30 mouse cellular contexts compared by ENCODE assay signal in genomic region chr3:109871986-109872385, GRCm38 (mm10).
DNase-seq lines count a peak whose midpoint lies in the region; ATAC-seq and TF ChIP-seq lines count a peak whose summit lies in the region.
"Had no signal": no experiment of that assay in that cellular context is flagged by ENCODE, and none has a peak within 500 bp of the region (broad histone marks: within the 10 kb centered on the region; RNA-seq: fewer than 3 reads in every experiment).

No protein-coding gene starts in this region.

- H3K9ac ChIP-seq in liver, adult 2 months (ENCODE audit: low read depth, low read length), result no peak overlapping the region
- no peak overlapping the region for H3K9ac ChIP-seq in liver, embryonic 11.5 days (ENCODE audit: low read depth, low read length)
- no peak overlapping the region for H3K9ac ChIP-seq in midbrain, embryonic 15.5 days
- H3K9ac ChIP-seq: forebrain, embryonic 13.5 days; heart, embryonic 13.5 days; hindbrain, embryonic 14.5 days; limb, embryonic 15.5 days; midbrain, embryonic 13.5 days; neural tube, embryonic 15.5 days had no signal

- peak; percentile 19 for DNase-seq in adrenal gland, adult 2 months
- no peak for DNase-seq in adrenal gland, adult 8-10 months
- peak; percentile 17 for DNase-seq in liver, adult 2 months (ENCODE audit: extremely low read depth, low read depth, low spot score)
- DNase-seq in liver, embryonic 11.5 days (ENCODE audit: low spot score), result no peak
- peak; percentile 3 for DNase-seq in urinary bladder, postnatal 14 days (ENCODE audit: low spot score)
- no peak for DNase-seq in urinary bladder, adult 2 months (ENCODE audit: low spot score)
- no peak for DNase-seq in embryo, embryonic 9.5 days (ENCODE audit: extremely low spot score)
- DNase-seq: cerebellum, adult 8-10 months; cerebellum, postnatal 25 days; gastrocnemius, postnatal 25 days; heart, adult 2 months; heart, postnatal 10 days; kidney, adult 9 months; kidney, postnatal 10 days; layer of hippocampus, adult 9-11 months; right cerebral cortex, postnatal 25 days; spleen, adult 18-20 months; thymus, adult 2 months; thymus, postnatal 36 days had no signal

- 67% methylated on average over 17 of the region's 17 CpGs for WGBS in liver, adult 2 months
- 83% methylated on average over 17 of the region's 17 CpGs for WGBS in liver, embryonic 11.5 days
- WGBS in midbrain, embryonic 15.5 days, result 90% methylated on average over 17 of the region's 17 CpGs

- H3K27me3 ChIP-seq in liver, adult 2 months (ENCODE audit: control insufficient read depth, insufficient read depth, low read length), result no peaks in the 10 kb centered on the region
- no peaks in the 10 kb centered on the region for H3K27me3 ChIP-seq in liver, embryonic 11.5 days (replicated peaks; ENCODE audit: control insufficient read depth, insufficient read depth, low read length)
- no peaks in the 10 kb centered on the region for H3K27me3 ChIP-seq in midbrain, embryonic 15.5 days (replicated peaks)
- H3K27me3 ChIP-seq: forebrain, embryonic 13.5 days; heart, embryonic 13.5 days; limb, embryonic 15.5 days; midbrain, embryonic 13.5 days; neural tube, embryonic 15.5 days; Patski had no signal

- no peaks in the 10 kb centered on the region for H3K79me2 ChIP-seq in liver, adult 2 months (ENCODE audit: control insufficient read depth, insufficient read depth, low read length)

- H3K36me3 ChIP-seq in liver, adult 2 months (ENCODE audit: control insufficient read depth, insufficient read depth, low read length), result no peaks in the 10 kb centered on the region
- H3K36me3 ChIP-seq in liver, embryonic 11.5 days (ENCODE audit: control insufficient read depth, insufficient read depth, low read length), result no peaks in the 10 kb centered on the region
- no peaks in the 10 kb centered on the region for H3K36me3 ChIP-seq in midbrain, embryonic 15.5 days (replicated peaks)
- H3K36me3 ChIP-seq: heart, embryonic 13.5 days; limb, embryonic 10.5 days; limb, embryonic 15.5 days; midbrain, embryonic 13.5 days; neural tube, embryonic 15.5 days had no signal

- TF ChIP-seq POLR2A in liver, adult 2 months (IDR thresholded peaks at IDR 0.05; ENCODE audit: extremely low read depth, insufficient read depth, low read length), result no peak

- TF ChIP-seq CTCF in liver, adult 2 months (IDR thresholded peaks at IDR 0.05; ENCODE audit: low read depth, low read length), result no peak

- ATAC-seq in liver, embryonic 11.5 days (replicated peaks; ENCODE audit: low FRiP score), result no peak
- no peak for ATAC-seq in midbrain, embryonic 15.5 days (replicated peaks)
- ATAC-seq: forebrain, embryonic 13.5 days; intestine, postnatal 0 days; midbrain, embryonic 13.5 days; Patski had no signal

- H3K4me1 ChIP-seq in liver, adult 2 months (ENCODE audit: control insufficient read depth, insufficient read depth, low read length), result no peaks in the 10 kb centered on the region
- no peaks in the 10 kb centered on the region for H3K4me1 ChIP-seq in liver, embryonic 11.5 days (replicated peaks; ENCODE audit: control insufficient read depth, insufficient read depth, low read length)
- no peaks in the 10 kb centered on the region for H3K4me1 ChIP-seq in midbrain, embryonic 15.5 days
- H3K4me1 ChIP-seq: forebrain, embryonic 13.5 days; limb, embryonic 15.5 days; midbrain, embryonic 13.5 days; neural tube, embryonic 15.5 days had no signal

- no peak overlapping the region for H3K4me3 ChIP-seq in liver, adult 2 months (ENCODE audit: insufficient read depth, low read depth, low read length)
- no peak overlapping the region for H3K4me3 ChIP-seq in liver, embryonic 11.5 days (ENCODE audit: low read depth, low read length)
- no peak overlapping the region for H3K4me3 ChIP-seq in midbrain, embryonic 15.5 days
- H3K4me3 ChIP-seq: forebrain, embryonic 13.5 days; heart, adult 2 months; heart, embryonic 13.5 days; limb, embryonic 10.5 days; limb, embryonic 15.5 days; midbrain, embryonic 13.5 days; neural tube, embryonic 15.5 days had no signal

- H3K27ac ChIP-seq in liver, adult 2 months (replicated peaks; ENCODE audit: insufficient read depth, low read depth, low read length), result no peak overlapping the region
- H3K27ac ChIP-seq in liver, embryonic 11.5 days (ENCODE audit: low read depth, low read length), result no peak overlapping the region
- no peak overlapping the region for H3K27ac ChIP-seq in midbrain, embryonic 15.5 days
- H3K27ac ChIP-seq: forebrain, embryonic 13.5 days; heart, adult 2 months; heart, embryonic 13.5 days; hindbrain, embryonic 14.5 days; limb, embryonic 10.5 days; limb, embryonic 15.5 days; midbrain, embryonic 13.5 days; neural tube, embryonic 15.5 days; stomach, postnatal 0 days had no signal

- H3K4me2 ChIP-seq in liver, embryonic 11.5 days, result no peak overlapping the region
- no peak overlapping the region for H3K4me2 ChIP-seq in midbrain, embryonic 15.5 days
- H3K4me2 ChIP-seq: forebrain, embryonic 13.5 days; heart, embryonic 13.5 days; hindbrain, embryonic 14.5 days; limb, embryonic 15.5 days; midbrain, embryonic 13.5 days; neural tube, embryonic 15.5 days had no signal

- no peaks in the 10 kb centered on the region for H3K9me3 ChIP-seq in liver, embryonic 11.5 days (ENCODE audit: control insufficient read depth, low read length)
- H3K9me3 ChIP-seq in midbrain, embryonic 15.5 days, result no peaks in the 10 kb centered on the region
- H3K9me3 ChIP-seq: forebrain, embryonic 13.5 days; heart, embryonic 13.5 days; limb, embryonic 10.5 days; limb, embryonic 15.5 days; midbrain, embryonic 13.5 days; neural tube, embryonic 15.5 days had no signal

Comparison
In these comparisons a context has a peak if more than half of its experiments do, and no peak if none do; other contexts are left out.
1. DNase-seq: peak in adrenal gland, adult 2 months (single experiment), liver, adult 2 months (single experiment) and urinary bladder, postnatal 14 days (single experiment); none in adrenal gland, adult 8-10 months (single experiment), liver, embryonic 11.5 days (single experiment), urinary bladder, adult 2 months (single experiment) and embryo, embryonic 9.5 days (single experiment).